Mouse (Mus musculus): ENCODE measurements around the gene Haus8.

DNA sequence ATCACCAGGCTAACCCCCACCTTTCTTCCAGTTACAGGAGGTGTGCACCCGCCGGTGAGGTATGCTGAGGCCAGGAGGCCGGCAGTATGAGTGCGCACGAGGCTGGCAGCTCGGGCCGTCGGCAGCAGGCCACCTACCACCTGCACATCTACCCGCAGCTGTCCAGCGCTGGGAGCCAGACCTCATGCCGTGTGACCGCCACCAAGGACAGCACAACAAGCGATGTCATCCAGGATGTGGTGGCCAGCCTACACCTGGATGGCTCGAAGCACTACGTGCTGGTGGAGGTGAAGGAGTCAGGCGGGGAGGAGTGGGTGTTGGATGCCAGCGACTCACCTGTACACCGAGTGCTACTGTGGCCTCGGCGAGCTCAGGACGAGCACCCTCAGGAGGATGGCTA lies 17.5 kb upstream of the Haus8 start:
- TF ChIP-seq CTCF (IDR thresholded peaks at IDR 0.05; ENCODE audit: low read depth, low read length) (no peak), POLR2A (IDR thresholded peaks at IDR 0.05; ENCODE audit: insufficient read depth, low read length) (no peak), EP300 (IDR thresholded peaks at IDR 0.05; ENCODE audit: insufficient read depth, low read depth, low read length) (no peak)

All from ES-Bruce4 (cell line).